Mouse (Mus musculus) limb, embryonic 11.5 days (tissue): ENCODE measurements around the gene Wnt5b. TPM values are rescaled to one million over a fixed set of nuclear protein-coding genes. Genes with fewer than 3 reads are reported as not detected.

ENCODE experiments used
- ATAC-seq: fragments of 200-750 bp; cut with Nextera tagmentation; 2 replicates; pipeline ENCODE4 v1.8.0; 2017; ENCODE audit warnings: low read depth; ENCODE audit not compliant: insufficient number of reproducible peaks, low FRiP score, low TSS enrichment
- DNase-seq: peaks from one replicate; pipeline ENCODE4 v3.0.0-alpha.2; 2015; ENCODE audit warnings: low spot score
- H3K27ac ChIP-seq: fragments of 300-500 bp; sonication (generic); replicated peaks from 2 replicates; pipeline ENCODE4 v1.5.1; 2014; ENCODE audit warnings: low read depth, mild to moderate bottlenecking, low read length
- H3K27me3 ChIP-seq: fragments of 300-500 bp; sonication (generic); 2 replicates; pipeline ENCODE4 v1.6.1; 2014; ENCODE audit warnings: mild to moderate bottlenecking, low read length, mixed read lengths; ENCODE audit not compliant: control insufficient read depth, insufficient read depth
- H3K36me3 ChIP-seq: fragments of 300-500 bp; sonication (generic); 2 replicates; pipeline ENCODE4 v1.6.1; 2014; ENCODE audit warnings: mild to moderate bottlenecking, low read length, moderate library complexity, mixed read lengths; ENCODE audit not compliant: control insufficient read depth, insufficient read depth
- H3K4me1 ChIP-seq: fragments of 300-500 bp; sonication (generic); 2 replicates; pipeline ENCODE4 v1.6.1; 2014; ENCODE audit warnings: low read length, mixed read lengths; ENCODE audit not compliant: control insufficient read depth, insufficient read depth
- H3K4me2 ChIP-seq: fragments of 300-500 bp; sonication (generic); 2 replicates; pipeline ENCODE4 v1.6.1; 2014; ENCODE audit warnings: low read depth, mild to moderate bottlenecking, moderate library complexity; ENCODE audit not compliant: severe bottlenecking
- H3K4me3 ChIP-seq: fragments of 300-500 bp; sonication (generic); 2 replicates; pipeline ENCODE4 v1.5.1; 2014; ENCODE audit warnings: low read depth, low read length
- H3K9ac ChIP-seq: fragments of 300-500 bp; sonication (generic); 2 replicates; pipeline ENCODE4 v1.6.1; 2014; ENCODE audit warnings: mild to moderate bottlenecking, low read length
- H3K9me3 ChIP-seq: fragments of 300-500 bp; sonication (generic); 2 replicates; pipeline ENCODE4 v1.6.1; 2016; ENCODE audit warnings: low read length; ENCODE audit not compliant: control insufficient read depth
- WGBS: fragments of 180-500 bp; shearing (Covaris S2); extraction: QIAGEN DNeasy Blood & Tissue Kit; methylation state at CpG from one replicate; pipeline ENCODE4 v1.1.7; 2014; 5-methylcytosine and 5-hydroxymethylcytosine counted together
- polyA plus RNA-seq: library from polyadenylated mRNA; unstranded; fragments of >200 nt; fragmentation: Nextera tagmentation; extraction: Ambion mirVana; gene quantifications from 2 replicates; pipeline ENCODE4 v1.2.1, GENCODE M21; 2014

Gene Wnt5b
- polyA plus RNA-seq, 1 experiment from 2014 or later, result 17.1 TPM

GRCm38 (mm10) chr6:119470777-119471176 lies 73.4 kb downstream of the Wnt5b start:
- no peaks in the 10 kb centered on the region for H3K36me3 ChIP-seq
- no peak overlapping the region for H3K27ac ChIP-seq
- no peak overlapping the region for H3K9ac ChIP-seq
- DNase-seq (no peak), ATAC-seq (no peak)
- H3K4me3 ChIP-seq, result no peak overlapping the region
- WGBS, result 89% methylated on average over 3 of the region's 3 CpGs
- no peaks in the 10 kb centered on the region for H3K4me1 ChIP-seq
- no peak overlapping the region for H3K4me2 ChIP-seq
- no peaks in the 10 kb centered on the region for H3K27me3 ChIP-seq
- H3K9me3 ChIP-seq, result no peaks in the 10 kb centered on the region

GRCm38 (mm10) chr6:119467785-119468059 lies 76.4 kb downstream of the Wnt5b start:
- H3K4me3 ChIP-seq, result no peak overlapping the region
- H3K27ac ChIP-seq, result no peak overlapping the region
- no peak overlapping the region for H3K4me2 ChIP-seq
- ATAC-seq (no peak), DNase-seq (no peak)
- no peak overlapping the region for H3K9ac ChIP-seq
- H3K27me3 ChIP-seq, result no peaks in the 10 kb centered on the region
- no peaks in the 10 kb centered on the region for H3K9me3 ChIP-seq
- 80% methylated on average over 2 of the region's 2 CpGs for WGBS
- no peaks in the 10 kb centered on the region for H3K4me1 ChIP-seq
- no peaks in the 10 kb centered on the region for H3K36me3 ChIP-seq

DNA sequence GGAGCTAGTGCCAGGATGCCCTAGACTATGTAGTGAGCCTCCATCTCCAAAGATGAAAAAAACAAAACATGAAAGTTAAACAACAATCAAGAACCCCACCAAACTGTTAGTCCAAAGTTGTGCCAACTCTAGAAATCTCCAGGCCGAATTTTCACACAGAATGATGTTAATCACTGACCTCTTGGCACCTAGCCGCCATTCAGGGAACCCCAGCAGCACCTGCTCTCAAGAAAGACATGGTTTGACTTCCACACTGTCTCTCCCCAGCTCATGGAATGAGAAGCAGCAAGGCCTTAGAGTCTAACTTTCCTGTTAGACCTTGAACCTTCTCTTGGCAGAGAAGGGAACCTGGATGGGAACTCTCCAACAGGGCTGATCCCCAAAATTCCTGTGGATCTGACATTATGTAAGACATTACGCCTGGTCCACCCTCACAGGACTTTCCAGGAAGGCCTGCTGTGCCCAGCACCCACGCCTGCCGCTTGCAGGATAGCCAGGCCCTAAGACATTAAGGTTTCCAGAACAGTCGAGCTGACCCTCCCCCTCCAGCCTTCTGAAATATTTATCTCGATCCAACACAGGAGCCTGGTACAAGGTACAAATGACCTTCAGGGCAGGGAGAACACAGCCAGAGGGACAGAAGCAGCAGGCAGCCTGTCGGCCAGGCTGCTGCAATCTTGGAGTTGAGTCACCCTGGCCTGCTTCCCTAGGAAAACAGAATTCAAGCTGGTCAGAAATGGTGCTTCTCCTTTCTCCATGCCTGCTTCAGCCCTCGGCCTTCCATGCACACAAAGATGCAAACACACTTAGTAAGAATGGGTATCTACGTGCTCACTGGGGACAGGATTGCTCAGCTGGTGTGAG lies 77.0 kb downstream of the Wnt5b start:
- H3K27ac ChIP-seq, result no peak overlapping the region
- ATAC-seq, result no peak
- WGBS, result 64% methylated on average over 10 of the region's 10 CpGs

DNA sequence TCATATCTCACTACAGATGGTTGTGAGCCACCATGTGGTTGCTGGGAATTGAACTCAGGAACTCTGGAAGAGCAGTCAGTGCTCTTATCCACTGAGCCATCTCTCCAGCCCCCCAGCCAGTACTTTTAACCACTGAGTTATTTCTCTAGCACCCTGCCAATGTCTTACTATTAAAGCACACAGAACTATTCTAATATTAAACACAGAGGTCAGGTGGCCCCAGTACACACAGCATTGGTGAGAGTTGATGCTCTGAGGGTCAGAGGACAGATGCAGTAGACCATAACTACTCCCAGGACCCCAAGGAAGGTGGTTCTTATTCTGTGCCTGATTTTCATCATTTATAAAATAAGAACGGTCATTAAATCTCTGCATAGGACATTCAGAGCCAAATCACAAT lies 78.0 kb downstream of the Wnt5b start:
- DNase-seq, result no peak
- H3K9me3 ChIP-seq, result no peaks in the 10 kb centered on the region
- no peaks in the 10 kb centered on the region for H3K27me3 ChIP-seq
- H3K4me1 ChIP-seq, result no peaks in the 10 kb centered on the region
- no peaks in the 10 kb centered on the region for H3K36me3 ChIP-seq
- H3K27ac ChIP-seq, result no peak overlapping the region
- ATAC-seq, result no peak
- no peak overlapping the region for H3K9ac ChIP-seq
- no peak overlapping the region for H3K4me3 ChIP-seq
- WGBS, result 83% methylated on average over 1 of the region's 1 CpGs
- no peak overlapping the region for H3K4me2 ChIP-seq

More for the DNA sequence above, 77.0 kb downstream of the Wnt5b start:
- Histone ChIP-seq H3K4me2 (no peak overlapping the region), H3K9ac (no peak overlapping the region), H3K36me3 (no peaks in the 10 kb centered on the region), H3K9me3 (no peaks in the 10 kb centered on the region), H3K4me3 (no peak overlapping the region), H3K4me1 (no peaks in the 10 kb centered on the region), H3K27me3 (no peaks in the 10 kb centered on the region)
- no peak for DNase-seq

- no peaks in the 10 kb centered on the region for H3K36me3 ChIP-seq
- H3K4me1 ChIP-seq, result no peaks in the 10 kb centered on the region
- no peak overlapping the region for H3K27ac ChIP-seq
- ATAC-seq (no peak), DNase-seq (no peak)
- no peaks in the 10 kb centered on the region for H3K9me3 ChIP-seq
- 75% methylated on average over 5 of the region's 5 CpGs for WGBS
- H3K4me3 ChIP-seq, result no peak overlapping the region
- no peaks in the 10 kb centered on the region for H3K27me3 ChIP-seq
- H3K4me2 ChIP-seq, result no peak overlapping the region
- no peak overlapping the region for H3K9ac ChIP-seq
Measured at GRCm38 (mm10) chr6:119460391-119460790, 83.8 kb downstream of the Wnt5b start.

GRCm38 (mm10) chr6:119459041-119459440 lies 85.1 kb downstream of the Wnt5b start:
- no peaks in the 10 kb centered on the region for H3K36me3 ChIP-seq
- DNase-seq (no peak), ATAC-seq (no peak)
- no peaks in the 10 kb centered on the region for H3K4me1 ChIP-seq
- H3K27me3 ChIP-seq, result no peaks in the 10 kb centered on the region
- H3K27ac ChIP-seq, result no peak overlapping the region
- no peaks in the 10 kb centered on the region for H3K9me3 ChIP-seq
- WGBS, result 80% methylated on average over 4 of the region's 4 CpGs
- no peak overlapping the region for H3K4me2 ChIP-seq
- H3K4me3 ChIP-seq, result no peak overlapping the region
- H3K9ac ChIP-seq, result no peak overlapping the region

DNA sequence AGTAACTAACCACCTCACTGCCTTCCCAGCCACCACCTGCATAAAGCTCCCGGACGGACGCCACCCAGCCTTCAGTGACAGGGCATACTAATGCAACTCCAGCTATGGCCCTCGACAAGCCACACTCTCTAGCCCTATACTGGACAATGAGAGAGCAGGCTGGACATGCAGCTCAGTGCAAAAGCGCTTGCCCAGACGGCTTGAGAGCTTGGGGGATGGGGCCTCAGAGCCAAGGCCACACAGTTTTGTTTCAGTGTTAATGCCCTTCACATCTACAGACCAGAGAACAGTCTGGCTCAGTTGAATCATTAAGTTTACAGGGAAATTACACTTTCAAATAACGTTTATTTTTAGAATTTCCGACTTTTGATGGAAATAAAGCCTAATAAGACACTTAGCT lies 86.0 kb downstream of the Wnt5b start:
- 68% methylated on average over 8 of the region's 8 CpGs for WGBS
- H3K4me1 ChIP-seq, result no peaks in the 10 kb centered on the region
- no peaks in the 10 kb centered on the region for H3K36me3 ChIP-seq
- H3K4me3 ChIP-seq, result no peak overlapping the region
- ATAC-seq (no peak), DNase-seq (no peak)
- no peaks in the 10 kb centered on the region for H3K9me3 ChIP-seq
- no peak overlapping the region for H3K9ac ChIP-seq
- H3K27me3 ChIP-seq, result no peaks in the 10 kb centered on the region
- no peak overlapping the region for H3K27ac ChIP-seq
- no peak overlapping the region for H3K4me2 ChIP-seq

GRCm38 (mm10) chr6:119451981-119452499 lies 92.1 kb downstream of the Wnt5b start:
- H3K4me3 ChIP-seq, result peak overlapping the region; percentile 24
- ATAC-seq, result no peak
- peak overlapping the region; percentile 41; the same call in 1 of the 2 replicates for H3K9ac ChIP-seq
- peaks cover 19% of the 10 kb centered on the region for H3K4me1 ChIP-seq
- H3K27ac ChIP-seq, result no peak overlapping the region
- no peaks in the 10 kb centered on the region for H3K27me3 ChIP-seq
- DNase-seq, result peak; percentile 73
- no peaks in the 10 kb centered on the region for H3K9me3 ChIP-seq
- H3K36me3 ChIP-seq, result no peaks in the 10 kb centered on the region
- H3K4me2 ChIP-seq, result peak overlapping the region; percentile 69
- WGBS, result under 1% methylated on average over 15 of the region's 15 CpGs
